Mouse (Mus musculus) CH12.LX (cell line): ENCODE data around the gene Dars. TPM values are rescaled to one million over a fixed set of nuclear protein-coding genes. Genes with fewer than 3 reads are reported as not detected.

Source experiments
- DNase-seq: peaks from one replicate; pipeline ENCODE4 v3.0.0-alpha.2; 2013; ENCODE audit errors: extremely low read depth
- H3K27ac ChIP-seq: 2 replicates; pipeline ENCODE4 v1.5.1; 2012; ENCODE audit warnings: low read depth, mild to moderate bottlenecking, control low read depth, moderate library complexity; ENCODE audit not compliant: insufficient read depth
- H3K27me3 ChIP-seq: replicated peaks from 2 replicates; pipeline ENCODE3; 2012; ENCODE audit warnings: inconsistent platforms
- H3K36me3 ChIP-seq, 2 experiments: replicated peaks in 1 of 2; 2 replicates each; pipeline versions ENCODE3 to v1.6.1; 2012; ENCODE audit warnings: inconsistent platforms in 1 of 2, low read length in 1 of 2, mild to moderate bottlenecking in 1 of 2, mixed read lengths in 1 of 2, moderate library complexity in 1 of 2; ENCODE audit not compliant: control insufficient read depth in 1 of 2, insufficient read depth in 1 of 2
- H3K4me1 ChIP-seq, 2 experiments: 2 replicates each; pipeline ENCODE4 v1.6.1; 2012; ENCODE audit warnings: inconsistent platforms in 1 of 2, moderate library complexity in 1 of 2; ENCODE audit not compliant: insufficient read depth in 2 of 2, control insufficient read depth in 1 of 2
- H3K4me2 ChIP-seq: 2 replicates; pipeline ENCODE4 v1.6.1; 2012; ENCODE audit warnings: low read depth, mild to moderate bottlenecking, control low read depth; ENCODE audit not compliant: poor library complexity, insufficient read depth, severe bottlenecking
- H3K4me3 ChIP-seq, 3 experiments: fragments of 150-350 bp in 1 of 3; sonication (generic) in 1 of 3; replicated peaks in 1 of 3; 2 replicates each; pipeline versions ENCODE3 to v1.5.1; 2011 to 2012; ENCODE audit warnings: low read depth in 2 of 3, low read length in 2 of 3, mild to moderate bottlenecking in 2 of 3, moderate library complexity in 2 of 3, control low read depth in 1 of 3, improper control_type of control experiment in 1 of 3, inconsistent platforms in 1 of 3, mixed read lengths in 1 of 3; ENCODE audit not compliant: poor library complexity in 1 of 3
- H3K79me2 ChIP-seq: replicated peaks from 2 replicates; pipeline ENCODE4 v1.6.1; 2012; ENCODE audit warnings: mild to moderate bottlenecking, moderate library complexity; ENCODE audit not compliant: control insufficient read depth, poor library complexity, insufficient read depth, severe bottlenecking; ENCODE audit errors: extremely low read depth
- H3K9ac ChIP-seq: 2 replicates; pipeline ENCODE4 v1.6.1; 2012; ENCODE audit warnings: low read depth, mild to moderate bottlenecking, control low read depth, moderate library complexity; ENCODE audit not compliant: insufficient read depth
- H3K9me3 ChIP-seq: replicated peaks from 2 replicates; pipeline ENCODE3; 2012; ENCODE audit warnings: low read length, inconsistent platforms, mixed read lengths
- BHLHE40 ChIP-seq: IDR thresholded peaks from 2 replicates; pipeline ENCODE4 v1.6.1; 2011; ENCODE audit warnings: mild to moderate bottlenecking, low read depth, low read length, improper control_type of control experiment
- CHD2 ChIP-seq: IDR thresholded peaks from 2 replicates; pipeline ENCODE4 v1.6.1; 2011; ENCODE audit warnings: low read length, improper control_type of control experiment
- CTCF ChIP-seq, 2 experiments: IDR thresholded peaks in 1 of 2; conservative IDR thresholded peaks in 1 of 2; 2 replicates each; pipeline ENCODE4 v1.5.1; 2011 to 2012; ENCODE audit warnings: low read depth in 2 of 2, low read length in 2 of 2, improper control_type of control experiment in 1 of 2, inconsistent platforms in 1 of 2, mild to moderate bottlenecking in 1 of 2, moderate library complexity in 1 of 2
- ELF1 ChIP-seq: IDR thresholded peaks from 2 replicates; pipeline ENCODE4 v1.6.1; 2014; ENCODE audit warnings: low read depth, mild to moderate bottlenecking, inconsistent platforms, low read length, improper control_type of control experiment
- ETS1 ChIP-seq: conservative IDR thresholded peaks from 2 replicates; pipeline ENCODE4 v1.6.1; 2012; ENCODE audit warnings: low read depth, mild to moderate bottlenecking, inconsistent platforms, low read length, improper control_type of control experiment, moderate library complexity
- HCFC1 ChIP-seq: IDR thresholded peaks from 2 replicates; pipeline ENCODE4 v1.6.1; 2012; ENCODE audit warnings: low read depth, mild to moderate bottlenecking, inconsistent platforms, low read length, improper control_type of control experiment
- JUN ChIP-seq: IDR thresholded peaks from 2 replicates; pipeline ENCODE4 v1.6.1; 2011; ENCODE audit warnings: low read depth, mild to moderate bottlenecking, low read length, improper control_type of control experiment, moderate library complexity; ENCODE audit not compliant: insufficient read depth
- JUND ChIP-seq: conservative IDR thresholded peaks from 2 replicates; pipeline ENCODE4 v1.6.1; 2011; ENCODE audit warnings: low read depth, low read length, improper control_type of control experiment
- RAD21 ChIP-seq: IDR thresholded peaks from 2 replicates; pipeline ENCODE4 v1.6.1; 2011; ENCODE audit warnings: low read depth, mild to moderate bottlenecking, low read length, improper control_type of control experiment, moderate library complexity
- SIN3A ChIP-seq: IDR thresholded peaks from 2 replicates; pipeline ENCODE4 v1.6.1; 2012; ENCODE audit warnings: low read length, improper control_type of control experiment, inconsistent platforms
- TCF12 ChIP-seq: IDR thresholded peaks from 2 replicates; pipeline ENCODE4 v1.6.1; 2014; ENCODE audit warnings: low read depth, mild to moderate bottlenecking, inconsistent platforms, low read length, improper control_type of control experiment
- UBTF ChIP-seq: IDR thresholded peaks from 2 replicates; pipeline ENCODE4 v1.6.1; 2012; ENCODE audit warnings: low read depth, mild to moderate bottlenecking, inconsistent platforms, low read length, improper control_type of control experiment, moderate library complexity
- USF1 ChIP-seq: IDR thresholded peaks from 2 replicates; pipeline ENCODE4 v1.6.1; 2014; ENCODE audit warnings: low read depth, mild to moderate bottlenecking, inconsistent platforms, low read length, improper control_type of control experiment
- USF2 ChIP-seq: conservative IDR thresholded peaks from 2 replicates; pipeline ENCODE4 v1.6.1; 2011; ENCODE audit warnings: low read depth, low read length, improper control_type of control experiment
- ZC3H11A ChIP-seq: IDR thresholded peaks from 2 replicates; pipeline ENCODE4 v1.6.1; 2012; ENCODE audit warnings: low read depth, mild to moderate bottlenecking, inconsistent platforms, low read length, improper control_type of control experiment
- dilution Hi-C: fragments of 300-500 bp; cut with MboI; formaldehyde crosslinking; loops from 2 replicates; pipeline ENCODE4 v1.14.3; 2020; ENCODE audit warnings: low sequenced_read_pairs; ENCODE audit not compliant: extremely low pct_unique_long_range_greater_than_20kb, extremely low pct_ligation_motif_present
- in situ Hi-C: fragments of 300-500 bp; cut with MboI; formaldehyde crosslinking; loops from 3 replicates; pipeline ENCODE4 v1.14.3; 2019; ENCODE audit warnings: low sequenced_read_pairs, low pct_ligation_motif_present, low pct_unique_long_range_greater_than_20kb, mixed read lengths
- polyA plus RNA-seq: library from polyadenylated mRNA; unstranded; fragments of >175 nt; gene quantifications from 2 replicates; pipeline ENCODE4 v1.2.1, GENCODE M21; 2012; ENCODE audit warnings: low read depth; ENCODE audit not compliant: insufficient read length
- total RNA-seq, 2 experiments: library from RNA; depleted of rRNA; stranded (reverse); fragments of 300-350 nt in 1 of 2; fragments of >200 nt in 1 of 2; gene quantifications; 2 replicates each; pipeline ENCODE4 v1.2.3; 2012 to 2014

The Dars gene
- total and polyA plus RNA-seq, 3 experiments = 177 to 339 (median 190) TPM

DNA sequence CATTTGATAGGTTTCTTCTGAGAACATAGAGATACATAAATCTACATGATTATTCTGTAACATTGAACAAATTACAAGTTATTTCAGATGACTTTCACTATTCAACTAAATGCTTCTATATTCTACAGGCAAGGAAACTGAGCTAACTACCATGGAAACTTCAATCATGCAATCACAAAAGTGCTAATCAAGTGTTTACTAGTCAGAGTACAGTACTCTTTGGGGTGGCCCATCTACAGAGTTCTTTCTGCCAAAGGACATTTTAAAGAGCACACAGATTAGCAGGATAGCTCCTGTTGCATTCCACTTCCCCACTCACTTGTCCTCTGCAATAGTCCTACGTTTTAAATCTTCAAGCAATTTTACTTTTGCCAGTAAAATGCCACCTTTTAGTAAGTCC, 11.5 kb downstream of the Dars start:
- dilution Hi-C loops (no loop called here), in situ Hi-C loops (no loop called here)
- DNase-seq = no peak
- no peaks in the 10 kb centered on the region for H3K9me3 ChIP-seq
- TF ChIP-seq SIN3A (no peak), USF2 (no peak), UBTF (no peak), CTCF (conservative IDR thresholded peaks at IDR 0.05 in 1 of 2, IDR thresholded peaks at IDR 0.05 in 1 of 2; ENCODE audit: low read depth in 2 of 2, low read length in 2 of 2) (no peak), HCFC1 (no peak)
- H3K9ac ChIP-seq = no peak overlapping the region
- H3K4me1 ChIP-seq = 0 out of 4 replicates have a peak, but pooled peaks cover 0 to 2% of the 10 kb centered on the region in 2 experiments
- peaks cover 45% of the 10 kb centered on the region for H3K79me2 ChIP-seq
- H3K36me3 ChIP-seq = peaks cover 38 to 66% of the 10 kb centered on the region in 2 experiments
- no peak overlapping the region for H3K4me3 ChIP-seq
- no peak overlapping the region for H3K27ac ChIP-seq
- no peak overlapping the region for H3K4me2 ChIP-seq
- no peaks in the 10 kb centered on the region for H3K27me3 ChIP-seq

DNA sequence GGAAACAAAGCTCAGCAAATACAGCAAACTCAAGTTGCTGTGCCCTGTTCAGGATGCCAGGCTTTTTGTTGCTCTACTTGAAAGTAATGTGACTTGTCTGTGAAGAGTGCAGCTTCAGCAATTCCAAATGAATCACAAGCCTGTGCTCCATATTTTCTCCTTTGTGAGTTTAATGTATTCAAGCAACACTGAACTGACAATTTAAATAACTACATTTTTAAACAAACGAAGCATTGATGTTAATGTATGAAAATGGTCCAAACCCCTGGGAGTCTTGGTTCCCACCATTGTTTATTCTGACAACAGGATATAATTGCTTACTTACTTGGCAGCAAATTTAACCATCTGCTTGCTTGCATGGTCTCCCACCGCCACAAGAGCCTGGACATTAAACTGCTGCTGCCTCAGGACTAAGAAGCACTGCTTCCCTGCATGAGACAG, 12.1 kb downstream of the Dars start:
- DNase-seq = no peak
- peaks cover 39% of the 10 kb centered on the region for H3K79me2 ChIP-seq
- no peaks in the 10 kb centered on the region for H3K27me3 ChIP-seq
- no peak overlapping the region for H3K4me2 ChIP-seq
- dilution Hi-C loops = no loop called here
- H3K36me3 ChIP-seq = peaks cover 38 to 68% of the 10 kb centered on the region in 2 experiments
- no peak overlapping the region for H3K9ac ChIP-seq
- 0 out of 4 replicates have a peak, but pooled peaks cover 0 to 2% of the 10 kb centered on the region in 2 experiments for H3K4me1 ChIP-seq
- H3K27ac ChIP-seq = no peak overlapping the region
- no peak for TF ChIP-seq ETS1
- no peak for TF ChIP-seq CHD2
- no peak for TF ChIP-seq USF1
- TF ChIP-seq JUND = no peak
- TF ChIP-seq RAD21 = no peak
- TF ChIP-seq TCF12 = no peak
- TF ChIP-seq ZC3H11A = no peak
- TF ChIP-seq BHLHE40 = no peak
- TF ChIP-seq JUN = no peak
- TF ChIP-seq ELF1 = no peak
- H3K9me3 ChIP-seq = no peaks in the 10 kb centered on the region
- H3K4me3 ChIP-seq = no peak overlapping the region
- in situ Hi-C loops = no loop called here
